ENCODE assay signal across 8 mouse cellular contexts in genomic region chr8:105223850-105224249, GRCm38 (mm10). TPM values are rescaled to one million over a fixed set of nuclear protein-coding genes. Genes with fewer than 3 reads are reported as not detected.
DNase-seq lines count a peak whose midpoint lies in the region; ATAC-seq lines count a peak whose summit lies in the region.

No protein-coding gene starts in this region.

- DNase-seq in neural tube, embryonic 10.5 days (ENCODE audit: extremely low spot score, low spot score) = no peak
- DNase-seq in ovary, postnatal 14 days (ENCODE audit: low spot score) = no peak
- no peak for DNase-seq in thymus, postnatal 25 days

- no peak overlapping the region for H3K4me2 ChIP-seq in forebrain, embryonic 15.5 days (replicated peaks)
- H3K4me2 ChIP-seq in forebrain, embryonic 16.5 days (ENCODE audit: low read length) = no peak overlapping the region
- peak overlapping the region; percentile 85 for H3K4me2 ChIP-seq in neural tube, embryonic 12.5 days (replicated peaks)
- H3K4me2 ChIP-seq in hindbrain, embryonic 15.5 days = peak overlapping the region; percentile 92; the same call in 1 of the 2 replicates

- H3K9ac ChIP-seq in forebrain, embryonic 15.5 days (replicated peaks) = no peak overlapping the region
- H3K9ac ChIP-seq in forebrain, embryonic 16.5 days (replicated peaks; ENCODE audit: low read depth, low read length) = no peak overlapping the region
- no peak overlapping the region for H3K9ac ChIP-seq in neural tube, embryonic 12.5 days
- H3K9ac ChIP-seq in hindbrain, embryonic 15.5 days = peak overlapping the region; percentile 61; the same call in 1 of the 2 replicates

- no peaks in the 10 kb centered on the region for H3K27me3 ChIP-seq in forebrain, embryonic 15.5 days
- no peaks in the 10 kb centered on the region for H3K27me3 ChIP-seq in forebrain, embryonic 16.5 days (replicated peaks; ENCODE audit: control insufficient read depth, insufficient read depth, low read length)
- H3K27me3 ChIP-seq in neural tube, embryonic 12.5 days (replicated peaks) = no peaks in the 10 kb centered on the region
- no peaks in the 10 kb centered on the region for H3K27me3 ChIP-seq in hindbrain, embryonic 15.5 days

- H3K4me1 ChIP-seq in forebrain, embryonic 15.5 days = peaks cover 23% of the 10 kb centered on the region
- peaks cover 17% of the 10 kb centered on the region for H3K4me1 ChIP-seq in forebrain, embryonic 16.5 days (replicated peaks; ENCODE audit: control insufficient read depth, insufficient read depth, low read length)
- H3K4me1 ChIP-seq in neural tube, embryonic 12.5 days = peaks cover 13% of the 10 kb centered on the region
- H3K4me1 ChIP-seq in hindbrain, embryonic 15.5 days (replicated peaks) = peaks cover 24% of the 10 kb centered on the region

- H3K4me3 ChIP-seq in forebrain, embryonic 15.5 days = peak overlapping the region; percentile 98; the same call in 1 of the 2 replicates
- no peak overlapping the region for H3K4me3 ChIP-seq in forebrain, embryonic 16.5 days (replicated peaks; ENCODE audit: low read length)
- no peak overlapping the region for H3K4me3 ChIP-seq in neural tube, embryonic 12.5 days
- H3K4me3 ChIP-seq in hindbrain, embryonic 15.5 days = no peak overlapping the region

- no peaks in the 10 kb centered on the region for H3K36me3 ChIP-seq in forebrain, embryonic 15.5 days
- H3K36me3 ChIP-seq in forebrain, embryonic 16.5 days (ENCODE audit: control insufficient read depth, insufficient read depth) = no peaks in the 10 kb centered on the region
- H3K36me3 ChIP-seq in neural tube, embryonic 12.5 days = no peaks in the 10 kb centered on the region
- H3K36me3 ChIP-seq in hindbrain, embryonic 15.5 days = no peaks in the 10 kb centered on the region

- no peak overlapping the region for H3K27ac ChIP-seq in forebrain, embryonic 15.5 days (replicated peaks)
- no peak overlapping the region for H3K27ac ChIP-seq in forebrain, embryonic 16.5 days (ENCODE audit: low read length)
- H3K27ac ChIP-seq in neural tube, embryonic 12.5 days = no peak overlapping the region
- H3K27ac ChIP-seq in hindbrain, embryonic 15.5 days (replicated peaks) = peak overlapping the region; percentile 86; the same call in 1 of the 2 replicates

- WGBS in forebrain, embryonic 15.5 days = 81% methylated on average over 7 of the region's 7 CpGs
- 79% methylated on average over 7 of the region's 7 CpGs for WGBS in forebrain, embryonic 16.5 days
- WGBS in neural tube, embryonic 12.5 days = 84% methylated on average over 7 of the region's 7 CpGs
- WGBS in hindbrain, embryonic 15.5 days = 82% methylated on average over 7 of the region's 7 CpGs

- no peak for ATAC-seq in forebrain, embryonic 15.5 days (replicated peaks)
- no peak for ATAC-seq in forebrain, embryonic 16.5 days
- ATAC-seq in neural tube, embryonic 12.5 days (ENCODE audit: low FRiP score, low read depth) = no peak
- ATAC-seq in hindbrain, embryonic 15.5 days (ENCODE audit: low FRiP score, low read depth) = no peak
- ATAC-seq in erythroblast, adult 5-6 weeks (replicated peaks; ENCODE audit: low FRiP score, poor library complexity, severe bottlenecking) = no peak

- H3K9me3 ChIP-seq in forebrain, embryonic 15.5 days = no peaks in the 10 kb centered on the region
- no peaks in the 10 kb centered on the region for H3K9me3 ChIP-seq in forebrain, embryonic 16.5 days (ENCODE audit: control insufficient read depth, low read length)
- H3K9me3 ChIP-seq in neural tube, embryonic 12.5 days = no peaks in the 10 kb centered on the region
- H3K9me3 ChIP-seq in hindbrain, embryonic 15.5 days = no peaks in the 10 kb centered on the region

RNA-seq across cellular contexts. Expression of gene D230025D16Rik, which starts 1.1 kb away (rescaled TPM):
- polyA plus RNA-seq in forebrain, embryonic 15.5 days (2015; fragmentation: Nextera tagmentation; extraction: Ambion mirVana) = 32.5 and 33.1 TPM in 2 replicates
- 34.3 and 35.7 TPM in 2 replicates for polyA plus RNA-seq in forebrain, embryonic 16.5 days (2015; fragmentation: Nextera tagmentation; extraction: Ambion mirVana)
- polyA plus RNA-seq in neural tube, embryonic 12.5 days (2016; fragmentation: Nextera tagmentation; extraction: Ambion mirVana) = 26.4 and 27.1 TPM in 2 replicates
- polyA plus RNA-seq in hindbrain, embryonic 15.5 days (2015; fragmentation: Nextera tagmentation; extraction: Ambion mirVana) = 28.5 and 29.2 TPM in 2 replicates
- total RNA-seq in erythroblast, adult 5-6 weeks (2015; ENCODE audit: low replicate concordance) = 16.9 and 22.5 TPM in 2 replicates
- total RNA-seq in erythroblast, adult 5-6 weeks (2017; ENCODE audit: low replicate concordance) = 20.1 and 22.6 TPM in 2 replicates

RNA-seq across cellular contexts. Expression of gene B3gnt9, which starts 31.1 kb away (rescaled TPM):
- 2.9 and 3.0 TPM in 2 replicates for polyA plus RNA-seq in forebrain, embryonic 15.5 days (2015; fragmentation: Nextera tagmentation; extraction: Ambion mirVana)
- polyA plus RNA-seq in forebrain, embryonic 16.5 days (2015; fragmentation: Nextera tagmentation; extraction: Ambion mirVana) = 3.8 and 4.3 TPM in 2 replicates
- polyA plus RNA-seq in neural tube, embryonic 12.5 days (2016; fragmentation: Nextera tagmentation; extraction: Ambion mirVana) = 6.5 TPM in 2 replicates
- 9.9 TPM in 2 replicates for polyA plus RNA-seq in hindbrain, embryonic 15.5 days (2015; fragmentation: Nextera tagmentation; extraction: Ambion mirVana)
- not detected in 2 replicates for total RNA-seq in erythroblast, adult 5-6 weeks (2015; ENCODE audit: low replicate concordance)
- total RNA-seq in erythroblast, adult 5-6 weeks (2017; ENCODE audit: low replicate concordance) = 0.09 TPM in 1 of 2 replicates, not detected in the other

RNA-seq across cellular contexts. Expression of gene Tradd, which starts 40.6 kb away (rescaled TPM):
- 21.1 and 23.7 TPM in 2 replicates for polyA plus RNA-seq in forebrain, embryonic 15.5 days (2015; fragmentation: Nextera tagmentation; extraction: Ambion mirVana)
- 23.4 and 27.3 TPM in 2 replicates for polyA plus RNA-seq in forebrain, embryonic 16.5 days (2015; fragmentation: Nextera tagmentation; extraction: Ambion mirVana)
- polyA plus RNA-seq in neural tube, embryonic 12.5 days (2016; fragmentation: Nextera tagmentation; extraction: Ambion mirVana) = 18.7 and 21.2 TPM in 2 replicates
- polyA plus RNA-seq in hindbrain, embryonic 15.5 days (2015; fragmentation: Nextera tagmentation; extraction: Ambion mirVana) = 18.3 and 19.3 TPM in 2 replicates
- total RNA-seq in erythroblast, adult 5-6 weeks (2015; ENCODE audit: low replicate concordance) = 2.3 and 3.5 TPM in 2 replicates
- 3.6 and 5.9 TPM in 2 replicates for total RNA-seq in erythroblast, adult 5-6 weeks (2017; ENCODE audit: low replicate concordance)

RNA-seq across cellular contexts. Expression of gene Fbxl8, which starts 40.6 kb away (rescaled TPM):
- 0.72 and 0.85 TPM in 2 replicates for polyA plus RNA-seq in forebrain, embryonic 15.5 days (2015; fragmentation: Nextera tagmentation; extraction: Ambion mirVana)
- polyA plus RNA-seq in forebrain, embryonic 16.5 days (2015; fragmentation: Nextera tagmentation; extraction: Ambion mirVana) = 0.83 and 0.96 TPM in 2 replicates
- 0.90 and 1.0 TPM in 2 replicates for polyA plus RNA-seq in neural tube, embryonic 12.5 days (2016; fragmentation: Nextera tagmentation; extraction: Ambion mirVana)
- 1.3 and 1.6 TPM in 2 replicates for polyA plus RNA-seq in hindbrain, embryonic 15.5 days (2015; fragmentation: Nextera tagmentation; extraction: Ambion mirVana)
- total RNA-seq in erythroblast, adult 5-6 weeks (2015; ENCODE audit: low replicate concordance) = 1.3 and 3.5 TPM in 2 replicates
- 0.28 and 0.94 TPM in 2 replicates for total RNA-seq in erythroblast, adult 5-6 weeks (2017; ENCODE audit: low replicate concordance)

RNA-seq across cellular contexts. Expression of gene Hsf4, which starts 45.8 kb away (rescaled TPM):
- polyA plus RNA-seq in forebrain, embryonic 15.5 days (2015; fragmentation: Nextera tagmentation; extraction: Ambion mirVana) = 0.15 and 0.34 TPM in 2 replicates
- 0.25 TPM in 1 of 2 replicates, not detected in the other for polyA plus RNA-seq in forebrain, embryonic 16.5 days (2015; fragmentation: Nextera tagmentation; extraction: Ambion mirVana)
- 0.19 and 0.20 TPM in 2 replicates for polyA plus RNA-seq in neural tube, embryonic 12.5 days (2016; fragmentation: Nextera tagmentation; extraction: Ambion mirVana)
- 0.54 and 0.76 TPM in 2 replicates for polyA plus RNA-seq in hindbrain, embryonic 15.5 days (2015; fragmentation: Nextera tagmentation; extraction: Ambion mirVana)
- total RNA-seq in erythroblast, adult 5-6 weeks (2015; ENCODE audit: low replicate concordance) = not detected in 2 replicates
- not detected in 2 replicates for total RNA-seq in erythroblast, adult 5-6 weeks (2017; ENCODE audit: low replicate concordance)

Comparison
In these comparisons a context has a peak if more than half of its experiments do, and no peak if none do; other contexts are left out.
1. H3K4me2 ChIP-seq: peak in neural tube, embryonic 12.5 days (single experiment) and hindbrain, embryonic 15.5 days (single experiment); none in forebrain, embryonic 15.5 days (single experiment) and forebrain, embryonic 16.5 days (single experiment).